In the genomic region with DNA sequence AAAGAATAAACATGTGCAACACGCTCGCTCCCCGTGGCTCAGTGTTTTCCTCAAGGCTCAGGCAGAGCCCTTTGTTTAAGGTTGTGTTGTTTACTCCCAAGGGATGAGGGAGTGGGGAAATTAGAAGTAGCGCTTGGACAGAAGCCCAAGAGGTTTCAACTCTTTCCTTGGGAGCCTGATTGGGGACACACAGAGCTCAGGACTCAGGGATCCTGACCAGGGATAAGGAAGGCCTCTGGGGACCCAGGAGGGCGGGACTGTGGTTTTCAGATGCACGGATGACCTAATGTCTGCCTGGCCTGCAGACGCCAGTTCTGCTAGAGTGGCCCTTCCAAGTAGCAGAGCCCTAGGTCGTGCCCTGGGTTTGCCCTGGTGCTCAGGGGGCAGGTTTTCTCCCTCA, we compare ENCODE assay signal across 11 mouse cellular contexts. TPM values are rescaled to one million over a fixed set of nuclear protein-coding genes. Genes with fewer than 3 reads are reported as not detected.
A peak's percentile ranks its signal among the peaks of the same experiment; 100 is the strongest.
DNase-seq lines count a peak whose midpoint lies in the region; ATAC-seq lines count a peak whose summit lies in the region.
"Had no signal": no experiment of that assay in that cellular context is flagged by ENCODE, and none has a peak within 500 bp of the region (broad histone marks: within the 10 kb centered on the region; RNA-seq: fewer than 3 reads in every experiment).

No protein-coding gene starts in this region.

- no peak overlapping the region for H3K4me3 ChIP-seq in forebrain, embryonic 14.5 days (ENCODE audit: low read depth, low read length)
- H3K4me3 ChIP-seq: limb, embryonic 15.5 days; neural tube, embryonic 15.5 days had no signal

- no peak overlapping the region for H3K27ac ChIP-seq in forebrain, embryonic 14.5 days (ENCODE audit: low read depth, low read length)
- H3K27ac ChIP-seq: limb, embryonic 15.5 days; neural tube, embryonic 15.5 days had no signal

- H3K9me3 ChIP-seq in forebrain, embryonic 14.5 days (replicated peaks; ENCODE audit: control insufficient read depth, low read length) = no peaks in the 10 kb centered on the region
- H3K9me3 ChIP-seq: limb, embryonic 15.5 days; neural tube, embryonic 15.5 days had no signal

- no peaks in the 10 kb centered on the region for H3K27me3 ChIP-seq in forebrain, embryonic 14.5 days (replicated peaks; ENCODE audit: control insufficient read depth, insufficient read depth, low read length)
- H3K27me3 ChIP-seq: limb, embryonic 15.5 days; neural tube, embryonic 15.5 days had no signal

- peak; percentile 20 for DNase-seq in urinary bladder, postnatal 14 days (ENCODE audit: low spot score)
- DNase-seq in urinary bladder, postnatal 25 days (ENCODE audit: low spot score) = no peak
- peak; percentile 93 to 94 for DNase-seq in heart, adult 9 months (ENCODE audit: low spot score in 2 of 2)
- DNase-seq in kidney, postnatal 25 days = peak; percentile 83 to 91
- no peak for DNase-seq in forebrain, embryonic 14.5 days (ENCODE audit: low spot score)
- DNase-seq in thymus, postnatal 10 days (ENCODE audit: low spot score in 2 of 2) = no peak
- DNase-seq in yolk sac, embryonic 10.5 days (ENCODE audit: low spot score) = no peak
- DNase-seq: thymus, postnatal 14 days had no signal

- no peaks in the 10 kb centered on the region for H3K4me1 ChIP-seq in forebrain, embryonic 14.5 days (ENCODE audit: control insufficient read depth, insufficient read depth, low read length)
- H3K4me1 ChIP-seq: neural tube, embryonic 15.5 days had no signal

- 54% methylated on average over 8 of the region's 8 CpGs for WGBS in forebrain, embryonic 14.5 days

- H3K9ac ChIP-seq in forebrain, embryonic 14.5 days (ENCODE audit: low read length) = no peak overlapping the region
- H3K9ac ChIP-seq: limb, embryonic 15.5 days; neural tube, embryonic 15.5 days had no signal

- ATAC-seq in forebrain, embryonic 14.5 days = no peak
- no peak for ATAC-seq in cerebellum, adult (ENCODE audit: insufficient number of reproducible peaks, low FRiP score, low TSS enrichment)

- H3K36me3 ChIP-seq in forebrain, embryonic 14.5 days (ENCODE audit: control insufficient read depth, insufficient read depth, low read length) = no peaks in the 10 kb centered on the region
- H3K36me3 ChIP-seq: limb, embryonic 15.5 days; neural tube, embryonic 15.5 days had no signal

- H3K4me2 ChIP-seq in forebrain, embryonic 14.5 days (ENCODE audit: low read length) = no peak overlapping the region
- H3K4me2 ChIP-seq: limb, embryonic 15.5 days; neural tube, embryonic 15.5 days had no signal

RNA-seq across cellular contexts. Expression of gene Map4, which starts 24.0 kb away (rescaled TPM):
- 90.6 and 108 TPM in 2 replicates for polyA plus RNA-seq in forebrain, embryonic 14.5 days (2014; fragmentation: Nextera tagmentation; extraction: Ambion mirVana)

RNA-seq across cellular contexts. Expression of gene Cdc25a, which starts 31.9 kb away (rescaled TPM):
- polyA plus RNA-seq in forebrain, embryonic 14.5 days (2014; fragmentation: Nextera tagmentation; extraction: Ambion mirVana) = 15.1 and 15.7 TPM in 2 replicates

RNA-seq across cellular contexts. Expression of gene Camp, which starts 57.9 kb away (rescaled TPM):
- 1.1 TPM in 1 of 2 replicates, not detected in the other for polyA plus RNA-seq in forebrain, embryonic 14.5 days (2014; fragmentation: Nextera tagmentation; extraction: Ambion mirVana)

Comparison
In these comparisons a context has a peak if more than half of its experiments do, and no peak if none do; other contexts are left out.
1. DNase-seq: peak in urinary bladder, postnatal 14 days (single experiment), heart, adult 9 months (2 of 2) and kidney, postnatal 25 days (2 of 2); none in urinary bladder, postnatal 25 days (single experiment), forebrain, embryonic 14.5 days (single experiment), thymus, postnatal 10 days (0 of 2) and yolk sac, embryonic 10.5 days (single experiment).